Mouse (Mus musculus) lung, adult 10 weeks (tissue): Measurements from ENCODE around the gene Cdh11. TPM values are rescaled to one million over a fixed set of nuclear protein-coding genes. Genes with fewer than 3 reads are reported as not detected.

Source experiments
- polyA plus RNA-seq: library from polyadenylated mRNA; stranded (reverse); fragments of 350-450 nt; fragmentation: Illumina TruSeq; extraction: RNeasy Lipid Tissue Mini Kit (QIAGEN cat#74804); gene quantifications from one replicate; pipeline ENCODE4 v1.2.3, GENCODE M21; 2014; ENCODE audit warnings: low read depth, low replicate concordance; ENCODE audit not compliant: insufficient read depth

Gene Cdh11
- polyA plus RNA-seq: 25.6 TPM

DNA sequence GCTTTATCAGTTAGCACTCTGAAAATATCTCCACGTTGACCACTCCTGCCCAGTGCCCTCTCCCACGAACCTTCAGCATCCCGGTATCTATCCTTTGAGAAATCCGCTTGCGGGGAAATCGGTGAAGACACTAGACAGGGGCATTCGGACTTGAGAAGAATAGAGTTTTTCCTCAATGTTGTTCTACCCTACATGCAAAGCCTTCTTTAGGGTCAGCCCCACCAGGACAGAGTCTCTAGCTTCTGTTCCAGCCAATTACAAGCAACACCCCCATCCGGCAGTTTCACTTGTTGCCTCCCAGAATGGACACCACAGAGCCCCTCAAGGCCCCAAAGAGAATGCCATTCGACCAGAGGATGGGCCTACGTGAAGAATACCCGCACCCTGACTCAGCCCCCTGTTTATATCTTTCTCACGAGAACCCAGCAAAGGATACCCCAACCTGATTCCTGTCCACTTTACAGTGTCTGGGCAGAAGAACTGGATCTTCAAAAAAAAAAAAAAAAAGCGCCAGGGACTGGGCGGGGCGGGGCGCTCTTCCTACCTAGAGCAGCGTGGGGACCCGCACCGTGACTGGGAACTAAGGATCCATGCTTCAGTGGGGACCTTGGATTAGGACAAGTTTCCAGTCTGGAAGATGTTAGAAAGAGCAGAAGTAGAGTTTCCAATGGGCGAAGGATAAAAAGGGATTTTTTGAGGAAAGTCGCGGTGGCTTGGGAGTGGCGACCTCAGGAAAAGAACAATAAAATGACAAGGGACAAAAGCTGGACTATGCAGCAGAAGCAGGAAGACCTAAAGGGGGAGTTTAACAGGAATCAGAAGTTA is at the start of gene Cdh11:
TSS of gene Cdh11 (minus strand) at position 51 of the 825 bp plus-strand sequence.

